Mouse (Mus musculus): ENCODE data around the gene Slain2. TPM values are rescaled to one million over a fixed set of nuclear protein-coding genes. Genes with fewer than 3 reads are reported as not detected.

Gene Slain2
- total and polyA plus RNA-seq, 3 experiments = 53.7 to 186 (median 149) TPM

- H3K9ac ChIP-seq (ENCODE audit: low read depth, low read length) = no peak overlapping the region
- peaks cover 15% of the 10 kb centered on the region for H3K36me3 ChIP-seq (ENCODE audit: control insufficient read depth, insufficient read depth, low read length)
- H3K4me3 ChIP-seq = no peak overlapping the region
- DNase-seq = no peak
- H3K79me2 ChIP-seq (replicated peaks; ENCODE audit: control insufficient read depth, insufficient read depth, low read length) = peaks cover 4% of the 10 kb centered on the region; the same call in 1 of the 2 replicates
- intact Hi-C loops (cut with DNase I) = no loop called here
- no peak overlapping the region for H3K27ac ChIP-seq
- no peak for TF ChIP-seq POLR2A (IDR thresholded peaks at IDR 0.05; ENCODE audit: insufficient read depth, low read depth, low read length)
- no peak for TF ChIP-seq CTCF (IDR thresholded peaks at IDR 0.05)
- TF ChIP-seq EP300 (IDR thresholded peaks at IDR 0.05; ENCODE audit: insufficient read depth, low read depth, low read length) = no peak
- H3K4me1 ChIP-seq (ENCODE audit: control insufficient read depth, insufficient read depth, low read length) = peaks cover 6% of the 10 kb centered on the region
- 92% methylated on average over 2 of the region's 2 CpGs for WGBS
- no peaks in the 10 kb centered on the region for H3K27me3 ChIP-seq (ENCODE audit: control insufficient read depth, insufficient read depth, low read length)
Observed at GRCm38 (mm10) chr5:72939311-72939710, 25.2 kb downstream of the Slain2 start.

- WGBS = 74% methylated on average over 5 of the region's 5 CpGs
Observed at GRCm38 (mm10) chr5:72940906-72941432, 26.9 kb downstream of the Slain2 start.

GRCm38 (mm10) chr5:72948136-72948535 is 34.0 kb downstream of the Slain2 start:
- Histone ChIP-seq H3K79me2 (replicated peaks; ENCODE audit: control insufficient read depth, insufficient read depth, low read length) (peaks cover 9% of the 10 kb centered on the region), H3K27me3 (ENCODE audit: control insufficient read depth, insufficient read depth, low read length) (no peaks in the 10 kb centered on the region), H3K36me3 (ENCODE audit: control insufficient read depth, insufficient read depth, low read length) (peaks cover 19% of the 10 kb centered on the region), H3K4me1 (ENCODE audit: control insufficient read depth, insufficient read depth, low read length) (peaks cover 5% of the 10 kb centered on the region), H3K27ac (no peak overlapping the region), H3K4me3 (no peak overlapping the region), H3K9ac (ENCODE audit: low read depth, low read length) (no peak overlapping the region)
- DNase-seq = no peak
- TF ChIP-seq POLR2A (IDR thresholded peaks at IDR 0.05; ENCODE audit: insufficient read depth, low read depth, low read length) (no peak), EP300 (IDR thresholded peaks at IDR 0.05; ENCODE audit: insufficient read depth, low read depth, low read length) (no peak), CTCF (IDR thresholded peaks at IDR 0.05) (no peak)
- WGBS = 50% methylated on average over 1 of the region's 1 CpGs
- intact Hi-C loops (cut with DNase I) = no loop called here

More at GRCm38 (mm10) chr5:72940906-72941432, 26.9 kb downstream of the Slain2 start:
- no peak for DNase-seq
- peaks cover 6% of the 10 kb centered on the region for H3K4me1 ChIP-seq (ENCODE audit: control insufficient read depth, insufficient read depth, low read length)
- H3K27me3 ChIP-seq (ENCODE audit: control insufficient read depth, insufficient read depth, low read length) = no peaks in the 10 kb centered on the region
- TF ChIP-seq CTCF (IDR thresholded peaks at IDR 0.05) (no peak), EP300 (IDR thresholded peaks at IDR 0.05; ENCODE audit: insufficient read depth, low read depth, low read length) (no peak), POLR2A (IDR thresholded peaks at IDR 0.05; ENCODE audit: insufficient read depth, low read depth, low read length) (no peak)
- H3K36me3 ChIP-seq (ENCODE audit: control insufficient read depth, insufficient read depth, low read length) = peaks cover 15% of the 10 kb centered on the region
- no peak overlapping the region for H3K4me3 ChIP-seq
- peaks cover 4% of the 10 kb centered on the region; the same call in 1 of the 2 replicates for H3K79me2 ChIP-seq (replicated peaks; ENCODE audit: control insufficient read depth, insufficient read depth, low read length)
- H3K9ac ChIP-seq (ENCODE audit: low read depth, low read length) = no peak overlapping the region
- intact Hi-C loops (cut with DNase I) = no loop called here
- no peak overlapping the region for H3K27ac ChIP-seq

GRCm38 (mm10) chr5:72950252-72950651 is 36.1 kb downstream of the Slain2 start:
- 88% methylated on average over 2 of the region's 2 CpGs for WGBS
- H3K27ac ChIP-seq = no peak overlapping the region
- peaks cover 5% of the 10 kb centered on the region for H3K4me1 ChIP-seq (ENCODE audit: control insufficient read depth, insufficient read depth, low read length)
- TF ChIP-seq CTCF (IDR thresholded peaks at IDR 0.05) (no peak), EP300 (IDR thresholded peaks at IDR 0.05; ENCODE audit: insufficient read depth, low read depth, low read length) (no peak), POLR2A (IDR thresholded peaks at IDR 0.05; ENCODE audit: insufficient read depth, low read depth, low read length) (no peak)
- no peak overlapping the region for H3K4me3 ChIP-seq
- intact Hi-C loops (cut with DNase I) = loop anchor here (5.0 kb wide), 1 partner anchor 33 kb away; no protein-coding TSS in a partner anchor
- DNase-seq = no peak
- no peak overlapping the region for H3K9ac ChIP-seq (ENCODE audit: low read depth, low read length)
- H3K79me2 ChIP-seq (replicated peaks; ENCODE audit: control insufficient read depth, insufficient read depth, low read length) = peaks cover 9% of the 10 kb centered on the region
- peaks cover 19% of the 10 kb centered on the region for H3K36me3 ChIP-seq (ENCODE audit: control insufficient read depth, insufficient read depth, low read length)
- H3K27me3 ChIP-seq (ENCODE audit: control insufficient read depth, insufficient read depth, low read length) = no peaks in the 10 kb centered on the region

- no peak overlapping the region for H3K9ac ChIP-seq (ENCODE audit: low read depth, low read length)
- 87% methylated on average over 3 of the region's 3 CpGs for WGBS
- no peaks in the 10 kb centered on the region for H3K27me3 ChIP-seq (ENCODE audit: control insufficient read depth, insufficient read depth, low read length)
- intact Hi-C loops (cut with DNase I) = loop anchor here (5.0 kb wide), 1 partner anchor 37 kb away; no protein-coding TSS in a partner anchor
- H3K27ac ChIP-seq = no peak overlapping the region
- H3K4me3 ChIP-seq = no peak overlapping the region
- DNase-seq = no peak
- peaks cover 6% of the 10 kb centered on the region for H3K36me3 ChIP-seq (ENCODE audit: control insufficient read depth, insufficient read depth, low read length)
- peaks cover 2% of the 10 kb centered on the region for H3K4me1 ChIP-seq (ENCODE audit: control insufficient read depth, insufficient read depth, low read length)
- peaks cover 4% of the 10 kb centered on the region for H3K79me2 ChIP-seq (replicated peaks; ENCODE audit: control insufficient read depth, insufficient read depth, low read length)
- TF ChIP-seq CTCF (IDR thresholded peaks at IDR 0.05) = no peak
Observed at GRCm38 (mm10) chr5:72953996-72954604, 40.0 kb downstream of the Slain2 start.

GRCm38 (mm10) chr5:72957281-72957680 is 43.2 kb downstream of the Slain2 start:
- intact Hi-C loops (cut with DNase I) = no loop called here
- Histone ChIP-seq H3K9ac (ENCODE audit: low read depth, low read length) (no peak overlapping the region), H3K4me1 (ENCODE audit: control insufficient read depth, insufficient read depth, low read length) (no peaks in the 10 kb centered on the region), H3K36me3 (ENCODE audit: control insufficient read depth, insufficient read depth, low read length) (peaks cover 2% of the 10 kb centered on the region), H3K27ac (no peak overlapping the region), H3K27me3 (ENCODE audit: control insufficient read depth, insufficient read depth, low read length) (no peaks in the 10 kb centered on the region), H3K79me2 (replicated peaks; ENCODE audit: control insufficient read depth, insufficient read depth, low read length) (no peaks in the 10 kb centered on the region), H3K4me3 (no peak overlapping the region)
- no peak for TF ChIP-seq CTCF (IDR thresholded peaks at IDR 0.05)
- no peak for TF ChIP-seq POLR2A (IDR thresholded peaks at IDR 0.05; ENCODE audit: insufficient read depth, low read depth, low read length)
- TF ChIP-seq EP300 (IDR thresholded peaks at IDR 0.05; ENCODE audit: insufficient read depth, low read depth, low read length) = no peak
- 90% methylated on average over 17 of the region's 17 CpGs for WGBS
- no peak for DNase-seq
